In the genomic region with DNA sequence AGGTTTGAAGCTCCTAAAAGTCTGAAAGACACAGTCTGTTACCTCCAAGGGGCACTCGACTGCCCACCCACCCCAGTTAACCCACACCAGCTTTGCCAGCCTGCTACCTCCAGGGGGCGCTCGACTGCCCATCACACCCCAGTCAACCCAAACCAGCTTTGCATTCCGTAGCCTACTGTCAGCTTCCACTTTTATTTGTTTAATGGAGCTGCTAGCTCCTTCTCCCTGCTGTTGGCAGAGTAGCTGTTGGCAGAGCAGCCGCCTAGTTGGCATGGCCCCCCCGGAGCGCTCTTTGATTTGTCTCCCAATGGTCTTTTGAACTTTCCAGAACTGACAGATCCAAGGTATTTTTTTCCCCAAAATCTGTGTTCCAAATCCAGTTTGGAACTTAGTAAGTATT, we compare ENCODE assay signal across 9 mouse cellular contexts.
DNase-seq lines count a peak whose midpoint lies in the region; ATAC-seq and TF ChIP-seq lines count a peak whose summit lies in the region.
"Had no signal": no experiment of that assay in that cellular context is flagged by ENCODE, and none has a peak within 500 bp of the region (broad histone marks: within the 10 kb centered on the region; RNA-seq: fewer than 3 reads in every experiment).

No protein-coding gene starts in this region.

- 46% methylated on average over 7 of the region's 7 CpGs for WGBS in hindbrain, postnatal 0 days
- 61% methylated on average over 7 of the region's 7 CpGs for WGBS in hindbrain, embryonic 16.5 days
- WGBS in stomach, postnatal 0 days, result 60% methylated on average over 7 of the region's 7 CpGs
- WGBS in midbrain, embryonic 15.5 days, result 72% methylated on average over 7 of the region's 7 CpGs
- WGBS in forebrain, embryonic 14.5 days, result 60% methylated on average over 7 of the region's 7 CpGs

- ATAC-seq in hindbrain, postnatal 0 days, result no peak
- no peak for ATAC-seq in hindbrain, embryonic 16.5 days
- ATAC-seq in stomach, postnatal 0 days (ENCODE audit: low FRiP score, low TSS enrichment), result no peak
- ATAC-seq in midbrain, embryonic 15.5 days (replicated peaks), result no peak
- no peak for ATAC-seq in forebrain, embryonic 14.5 days

- TF ChIP-seq EP300 in stomach, postnatal 0 days (optimal IDR thresholded peaks at IDR 0.05), result no peak

- no peaks in the 10 kb centered on the region for H3K9me3 ChIP-seq in hindbrain, postnatal 0 days (ENCODE audit: low read length)
- peaks cover 2% of the 10 kb centered on the region; the same call in 1 of the 2 replicates for H3K9me3 ChIP-seq in hindbrain, embryonic 16.5 days (ENCODE audit: control insufficient read depth, low read length)
- peaks cover 4% of the 10 kb centered on the region; the same call in 1 of the 2 replicates for H3K9me3 ChIP-seq in stomach, postnatal 0 days (ENCODE audit: control insufficient read depth, low read length)
- no peaks in the 10 kb centered on the region for H3K9me3 ChIP-seq in midbrain, embryonic 15.5 days
- peaks cover 6% of the 10 kb centered on the region; the same call in 1 of the 2 replicates for H3K9me3 ChIP-seq in forebrain, embryonic 14.5 days (replicated peaks; ENCODE audit: control insufficient read depth, low read length)

- H3K4me2 ChIP-seq in hindbrain, postnatal 0 days (ENCODE audit: low read depth, low read length), result no peak overlapping the region
- no peak overlapping the region for H3K4me2 ChIP-seq in hindbrain, embryonic 16.5 days (ENCODE audit: low read length)
- H3K4me2 ChIP-seq in stomach, postnatal 0 days (replicated peaks; ENCODE audit: low read depth), result no peak overlapping the region
- H3K4me2 ChIP-seq in midbrain, embryonic 15.5 days, result no peak overlapping the region
- no peak overlapping the region for H3K4me2 ChIP-seq in forebrain, embryonic 14.5 days (ENCODE audit: low read length)
- H3K4me2 ChIP-seq: limb, embryonic 12.5 days had no signal

- no peak overlapping the region for H3K27ac ChIP-seq in hindbrain, postnatal 0 days
- H3K27ac ChIP-seq in hindbrain, embryonic 16.5 days (ENCODE audit: low read depth, low read length), result no peak overlapping the region
- no peak overlapping the region for H3K27ac ChIP-seq in stomach, postnatal 0 days (replicated peaks)
- H3K27ac ChIP-seq in midbrain, embryonic 15.5 days, result no peak overlapping the region
- no peak overlapping the region for H3K27ac ChIP-seq in forebrain, embryonic 14.5 days (ENCODE audit: low read depth, low read length)
- H3K27ac ChIP-seq: limb, embryonic 12.5 days had no signal

- no peak overlapping the region for H3K4me3 ChIP-seq in hindbrain, postnatal 0 days (ENCODE audit: low read length)
- no peak overlapping the region for H3K4me3 ChIP-seq in hindbrain, embryonic 16.5 days (ENCODE audit: low read length)
- no peak overlapping the region for H3K4me3 ChIP-seq in stomach, postnatal 0 days (ENCODE audit: low read depth, low read length)
- no peak overlapping the region for H3K4me3 ChIP-seq in midbrain, embryonic 15.5 days
- no peak overlapping the region for H3K4me3 ChIP-seq in forebrain, embryonic 14.5 days (ENCODE audit: low read depth, low read length)
- H3K4me3 ChIP-seq: limb, embryonic 12.5 days had no signal

- peak; percentile 54 for TF ChIP-seq CTCF in hindbrain, postnatal 0 days (IDR thresholded peaks at IDR 0.05; ENCODE audit: low read depth)
- TF ChIP-seq CTCF in stomach, postnatal 0 days (IDR thresholded peaks at IDR 0.05; ENCODE audit: low read depth), result peak; percentile 35

- peak; percentile 48 for DNase-seq in hindbrain, postnatal 0 days (ENCODE audit: low spot score)
- peak; percentile 17 for DNase-seq in right cerebral cortex, postnatal 14 days
- no peak for DNase-seq in right cerebral cortex, postnatal 36 days (ENCODE audit: low spot score in 2 of 2)
- DNase-seq in cerebellum, adult 8-10 months, result peak; percentile 22
- DNase-seq in stomach, postnatal 0 days (ENCODE audit: low spot score), result no peak
- no peak for DNase-seq in forebrain, embryonic 14.5 days (ENCODE audit: low spot score)

- H3K27me3 ChIP-seq in hindbrain, postnatal 0 days (ENCODE audit: insufficient read depth, low read length), result no peaks in the 10 kb centered on the region
- H3K27me3 ChIP-seq in hindbrain, embryonic 16.5 days (replicated peaks; ENCODE audit: control insufficient read depth, insufficient read depth, low read length), result no peaks in the 10 kb centered on the region
- no peaks in the 10 kb centered on the region for H3K27me3 ChIP-seq in stomach, postnatal 0 days (ENCODE audit: control insufficient read depth, insufficient read depth, low read length)
- no peaks in the 10 kb centered on the region for H3K27me3 ChIP-seq in midbrain, embryonic 15.5 days (replicated peaks)
- H3K27me3 ChIP-seq in forebrain, embryonic 14.5 days (replicated peaks; ENCODE audit: control insufficient read depth, insufficient read depth, low read length), result no peaks in the 10 kb centered on the region
- H3K27me3 ChIP-seq: limb, embryonic 12.5 days had no signal

- no peaks in the 10 kb centered on the region for H3K36me3 ChIP-seq in hindbrain, postnatal 0 days (ENCODE audit: insufficient read depth, low read length)
- no peaks in the 10 kb centered on the region for H3K36me3 ChIP-seq in hindbrain, embryonic 16.5 days (ENCODE audit: control insufficient read depth, insufficient read depth, low read length)
- no peaks in the 10 kb centered on the region for H3K36me3 ChIP-seq in stomach, postnatal 0 days (ENCODE audit: control insufficient read depth, insufficient read depth, low read length)
- H3K36me3 ChIP-seq in midbrain, embryonic 15.5 days (replicated peaks), result no peaks in the 10 kb centered on the region
- no peaks in the 10 kb centered on the region for H3K36me3 ChIP-seq in forebrain, embryonic 14.5 days (ENCODE audit: control insufficient read depth, insufficient read depth, low read length)
- H3K36me3 ChIP-seq: limb, embryonic 12.5 days had no signal

- no peaks in the 10 kb centered on the region for H3K4me1 ChIP-seq in hindbrain, postnatal 0 days (ENCODE audit: insufficient read depth, low read length)
- H3K4me1 ChIP-seq in hindbrain, embryonic 16.5 days (ENCODE audit: control insufficient read depth, insufficient read depth, low read depth, low read length), result peaks cover 3% of the 10 kb centered on the region; the same call in 1 of the 2 replicates
- H3K4me1 ChIP-seq in stomach, postnatal 0 days (replicated peaks; ENCODE audit: control insufficient read depth, insufficient read depth), result no peaks in the 10 kb centered on the region
- H3K4me1 ChIP-seq in midbrain, embryonic 15.5 days, result no peaks in the 10 kb centered on the region
- H3K4me1 ChIP-seq in forebrain, embryonic 14.5 days (ENCODE audit: control insufficient read depth, insufficient read depth, low read length), result peaks cover 7% of the 10 kb centered on the region

- H3K9ac ChIP-seq in hindbrain, postnatal 0 days (replicated peaks; ENCODE audit: low read length), result no peak overlapping the region
- no peak overlapping the region for H3K9ac ChIP-seq in hindbrain, embryonic 16.5 days (ENCODE audit: low read depth, low read length)
- H3K9ac ChIP-seq in stomach, postnatal 0 days (ENCODE audit: low read length), result no peak overlapping the region
- H3K9ac ChIP-seq in midbrain, embryonic 15.5 days, result no peak overlapping the region
- no peak overlapping the region for H3K9ac ChIP-seq in forebrain, embryonic 14.5 days (ENCODE audit: low read length)
- H3K9ac ChIP-seq: limb, embryonic 12.5 days had no signal

Comparison
In these comparisons a context has a peak if more than half of its experiments do, and no peak if none do; other contexts are left out.
1. DNase-seq: peak in hindbrain, postnatal 0 days (single experiment), right cerebral cortex, postnatal 14 days (single experiment) and cerebellum, adult 8-10 months (single experiment); none in right cerebral cortex, postnatal 36 days (0 of 2), stomach, postnatal 0 days (single experiment) and forebrain, embryonic 14.5 days (single experiment).